Mouse (Mus musculus): ENCODE data around the gene Gm28043. TPM values are rescaled to one million over a fixed set of nuclear protein-coding genes. Genes with fewer than 3 reads are reported as not detected.

The Gm28043 gene
- polyA plus RNA-seq (2014; fragmentation: Illumina TruSeq; extraction: RNeasy Lipid Tissue Mini Kit (QIAGEN cat#74804); ENCODE audit: low read depth, low replicate concordance), result 0.82 TPM

DNA sequence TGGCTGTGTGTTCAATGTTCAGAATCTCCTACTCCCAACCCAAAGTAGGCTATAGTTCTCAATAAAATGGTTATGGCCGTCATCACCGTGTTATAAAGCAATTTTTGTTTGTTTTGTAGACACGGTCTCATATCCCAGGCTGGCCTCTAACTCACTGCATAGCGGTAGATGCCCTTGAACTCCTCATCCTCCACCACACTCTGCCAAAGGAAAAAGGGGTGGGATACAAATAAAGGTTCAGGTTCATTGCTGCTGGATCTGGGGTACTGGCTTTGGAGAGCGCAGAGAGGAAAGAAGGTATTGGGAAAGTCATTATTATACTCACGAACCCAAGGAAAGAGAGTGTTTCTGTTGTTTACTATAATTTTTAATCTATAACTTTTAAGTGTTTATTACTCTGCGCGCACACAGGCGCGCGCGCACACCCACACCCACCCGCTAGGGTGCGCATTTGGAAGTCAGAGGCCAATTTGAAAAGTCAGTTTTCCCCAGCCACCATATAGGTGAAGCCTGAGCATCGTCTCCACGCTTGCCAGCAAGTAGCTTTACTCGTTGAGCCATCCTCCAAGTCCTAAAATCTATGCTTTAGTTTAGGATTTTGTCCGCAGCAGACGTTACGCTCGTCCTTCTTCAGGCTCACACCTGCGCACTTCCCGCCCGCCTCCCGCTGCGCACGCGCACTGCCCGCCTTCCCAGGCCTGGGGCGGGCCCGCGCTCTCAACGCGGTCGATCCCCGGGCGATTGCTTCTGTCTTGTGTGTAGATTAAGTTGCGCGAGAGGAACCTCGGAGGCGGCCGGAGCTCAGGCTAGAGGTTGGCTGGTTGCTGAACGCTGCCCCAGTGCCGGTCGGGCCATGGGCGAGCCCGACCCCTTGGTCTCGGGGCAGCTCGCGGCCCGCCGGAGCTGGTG is at the start of gene Gm28043, which contains the start of gene Rnf8:
Gm28043 (plus strand) TSS at position 762 of the 909 bp plus-strand sequence.
Rnf8 (plus strand) TSS at position 676 of the 909 bp plus-strand sequence.

DNA sequence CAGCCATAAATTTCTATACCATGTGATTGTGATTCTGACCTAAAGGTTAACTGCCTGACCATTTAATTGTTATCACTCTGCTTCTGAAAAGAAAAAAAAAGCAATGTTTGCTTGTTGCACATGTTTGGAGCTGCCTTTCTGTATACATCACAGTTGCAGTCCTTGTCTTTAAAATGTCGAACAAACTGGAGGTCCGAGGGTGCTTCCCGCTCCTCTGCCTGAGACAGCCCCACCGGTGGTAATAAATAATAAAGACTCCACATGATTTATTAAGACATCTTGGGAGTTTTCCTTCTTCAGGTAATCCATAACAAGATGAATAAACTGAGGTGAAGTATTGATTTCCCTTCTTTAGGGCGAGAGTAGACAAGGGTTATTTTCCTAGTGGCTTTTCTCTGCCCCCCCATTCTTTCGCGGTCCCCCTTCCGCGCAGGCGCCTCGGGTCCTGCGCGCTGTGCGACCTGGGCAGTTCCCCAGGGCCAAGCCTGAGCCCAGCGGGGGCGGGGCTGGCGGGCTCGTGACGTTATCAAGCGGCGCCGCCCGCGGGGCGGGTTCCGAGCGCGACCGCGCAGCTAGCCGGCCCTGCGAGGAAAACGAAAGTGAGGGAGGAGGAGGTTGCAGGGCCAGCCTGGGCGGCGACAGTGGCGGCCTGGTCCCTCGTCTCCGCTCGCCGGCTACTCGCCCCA is 45.5 kb downstream of the Gm28043 start, which contains the start of gene Cmtr1:
Cmtr1 (plus strand) TSS at position 520 of the 686 bp plus-strand sequence.

GRCm38 (mm10) chr17:29716732-29717445 is 102.2 kb downstream of the Gm28043 start, which contains the start of gene Ccdc167:
Gene Ccdc167 (minus strand): TSS chr17:29717044.

Other genes with a start within 250 kb of the Gm28043 start
- gene Pim1, start 124.1 kb upstream of the Gm28043 start, polyA plus RNA-seq (2014; fragmentation: Illumina TruSeq; extraction: RNeasy Lipid Tissue Mini Kit (QIAGEN cat#74804); ENCODE audit: low read depth, low replicate concordance), result 19.7 TPM
- gene Gm17657, start 65.2 kb upstream of the Gm28043 start, polyA plus RNA-seq (2014; fragmentation: Illumina TruSeq; extraction: RNeasy Lipid Tissue Mini Kit (QIAGEN cat#74804); ENCODE audit: low read depth, low replicate concordance), result not detected
- gene Tbc1d22b, start 65.1 kb upstream of the Gm28043 start, polyA plus RNA-seq (2014; fragmentation: Illumina TruSeq; extraction: RNeasy Lipid Tissue Mini Kit (QIAGEN cat#74804); ENCODE audit: low read depth, low replicate concordance), result 0.85 TPM
- not detected for gene Tmem217, start 62.5 kb upstream of the Gm28043 start, polyA plus RNA-seq (2014; fragmentation: Illumina TruSeq; extraction: RNeasy Lipid Tissue Mini Kit (QIAGEN cat#74804); ENCODE audit: low read depth, low replicate concordance)
- 6.3 TPM for gene Rnf8, start 86 bp upstream of the Gm28043 start, polyA plus RNA-seq (2014; fragmentation: Illumina TruSeq; extraction: RNeasy Lipid Tissue Mini Kit (QIAGEN cat#74804); ENCODE audit: low read depth, low replicate concordance)
- 13.9 TPM for gene Cmtr1, start 45.7 kb downstream of the Gm28043 start, polyA plus RNA-seq (2014; fragmentation: Illumina TruSeq; extraction: RNeasy Lipid Tissue Mini Kit (QIAGEN cat#74804); ENCODE audit: low read depth, low replicate concordance)
- gene Ccdc167, start 102.2 kb downstream of the Gm28043 start, polyA plus RNA-seq (2014; fragmentation: Illumina TruSeq; extraction: RNeasy Lipid Tissue Mini Kit (QIAGEN cat#74804); ENCODE audit: low read depth, low replicate concordance), result 2.3 TPM

Data from liver, adult 10 weeks (tissue).